Mouse (Mus musculus): ENCODE measurements around the gene Krt42. TPM values are rescaled to one million over a fixed set of nuclear protein-coding genes. Genes with fewer than 3 reads are reported as not detected.

Krt42 gene
- polyA plus RNA-seq, 1 experiment, result not detected

DNA sequence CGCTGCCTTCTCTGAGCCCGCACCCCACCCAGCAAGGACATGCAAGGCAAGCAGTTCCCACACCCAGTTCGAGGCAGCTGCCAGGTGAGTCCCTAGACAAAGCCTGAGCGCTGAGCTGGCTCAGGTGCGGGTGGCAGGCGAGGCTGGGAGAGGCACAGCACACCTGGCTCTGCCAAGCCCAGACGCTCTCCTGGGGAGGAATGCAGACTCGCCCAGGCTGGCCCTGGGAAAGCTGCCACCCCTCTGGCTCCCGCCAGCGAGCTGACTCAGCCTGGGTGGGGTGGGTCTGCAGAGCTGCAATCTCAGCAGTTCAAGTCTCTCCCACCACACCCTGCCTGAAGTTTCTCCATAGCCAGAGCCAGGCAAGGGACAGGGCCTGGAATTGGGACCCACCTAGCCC lies 17.4 kb upstream of the Krt42 start:
- no peak for TF ChIP-seq GATA1 (IDR thresholded peaks at IDR 0.05; ENCODE audit: low read length)

DNA sequence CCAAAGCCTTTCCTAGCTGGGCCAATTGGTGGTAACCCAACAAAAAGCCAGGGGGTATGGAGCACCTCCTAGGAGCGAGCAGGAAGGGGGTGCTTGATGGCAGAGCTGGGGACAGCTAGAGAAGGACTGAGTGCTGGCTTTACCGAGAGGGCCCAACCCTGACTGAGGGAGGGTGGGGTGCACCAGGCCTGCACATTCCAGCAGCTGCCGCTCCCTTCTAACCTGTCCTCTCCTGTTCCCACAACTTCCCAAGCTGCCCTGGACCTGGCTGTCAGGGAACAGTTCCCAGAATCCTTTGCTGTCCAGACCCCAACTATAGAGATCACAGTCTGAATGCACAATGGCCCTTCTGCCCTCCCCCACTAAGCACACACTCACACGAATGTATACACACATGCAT lies 15.3 kb upstream of the Krt42 start:
- no peak for TF ChIP-seq GATA1 (IDR thresholded peaks at IDR 0.05; ENCODE audit: low read length)

DNA sequence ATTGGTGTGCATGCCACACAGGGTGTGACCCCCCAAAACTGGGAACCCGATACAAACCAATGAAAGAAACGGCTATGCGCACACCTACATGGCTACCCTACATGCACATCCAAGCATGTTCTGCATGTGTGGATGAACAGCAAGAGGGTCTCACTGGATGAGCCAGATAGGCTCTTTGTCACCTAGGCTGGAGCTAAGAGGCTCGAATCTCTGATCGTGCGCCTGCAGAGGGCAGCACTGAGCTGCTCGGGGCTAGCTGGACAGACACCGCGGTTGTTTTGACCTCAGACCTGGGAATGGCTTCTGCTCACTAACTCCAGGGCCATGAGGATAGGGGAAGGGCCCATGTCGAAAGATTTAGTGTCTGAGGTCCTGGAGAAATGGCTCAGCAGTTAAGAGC lies 12.9 kb upstream of the Krt42 start:
- no peak for TF ChIP-seq GATA1 (IDR thresholded peaks at IDR 0.05; ENCODE audit: low read length)

DNA sequence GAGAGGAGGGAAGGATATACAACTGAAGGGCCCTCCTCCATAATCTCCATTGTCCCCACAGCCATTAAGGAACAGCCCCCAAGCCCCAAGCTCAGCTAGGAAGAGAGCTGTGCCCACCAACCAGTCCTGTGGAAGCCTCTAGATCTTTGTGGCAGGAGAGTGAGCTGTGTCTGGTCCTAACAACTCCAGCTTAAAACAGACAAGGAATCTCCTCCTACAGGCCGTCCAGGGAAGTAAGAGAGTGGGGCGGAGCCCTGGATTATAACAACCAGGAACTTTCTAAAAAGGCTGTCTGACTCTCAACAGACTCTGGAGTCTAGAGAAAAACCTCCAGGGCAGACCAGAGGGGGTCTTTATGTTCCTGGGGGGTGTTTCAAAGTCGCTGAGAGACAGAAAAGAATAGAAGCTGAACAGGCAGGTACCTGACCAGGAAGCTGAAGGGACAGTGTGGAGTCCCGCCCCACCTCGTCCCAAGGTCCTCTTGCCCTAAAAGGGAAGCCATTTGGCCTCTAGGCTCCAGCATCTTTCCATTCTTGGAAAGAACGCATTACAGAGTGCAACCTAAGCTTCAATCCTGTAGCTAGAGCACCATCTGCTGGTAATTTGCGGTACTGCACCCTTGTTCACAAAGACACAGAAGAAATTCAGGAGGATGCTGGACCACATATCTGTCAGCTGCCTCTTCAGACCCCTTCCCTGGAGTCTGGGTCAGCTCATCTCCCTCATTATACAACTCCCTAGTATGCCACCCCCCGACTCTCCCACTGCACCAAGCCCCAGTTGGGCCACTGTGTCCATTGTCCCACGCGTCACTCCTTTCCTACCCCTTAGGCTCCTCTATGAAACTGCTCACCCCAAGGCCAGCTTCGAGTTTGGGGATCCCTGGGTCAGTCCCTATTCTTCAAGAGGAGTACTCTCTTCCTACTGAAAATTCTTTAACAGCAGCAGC lies 12.2 kb upstream of the Krt42 start:
- no peak for TF ChIP-seq GATA1 (IDR thresholded peaks at IDR 0.05; ENCODE audit: low read length)

DNA sequence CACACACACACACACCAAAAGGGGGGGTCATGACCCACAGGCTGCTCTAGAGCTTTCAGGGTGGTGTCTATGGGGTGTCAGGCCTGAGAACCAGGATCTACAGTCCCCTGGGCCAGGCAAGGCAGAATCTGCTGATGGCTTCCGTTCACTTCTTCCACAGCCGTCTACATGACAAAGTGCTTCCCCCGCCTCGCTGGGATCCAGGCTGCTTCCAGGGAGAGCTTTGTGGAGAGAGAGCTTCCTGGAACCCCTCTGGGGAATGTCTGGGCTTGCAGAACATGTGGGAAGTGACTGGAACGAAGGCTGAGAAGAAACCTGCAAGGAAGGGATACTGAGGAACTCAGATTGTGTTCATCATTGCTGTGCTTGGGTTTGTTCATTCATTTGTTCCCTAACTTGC lies 9.1 kb upstream of the Krt42 start:
- no peak for TF ChIP-seq GATA1 (IDR thresholded peaks at IDR 0.05; ENCODE audit: low read length)

DNA sequence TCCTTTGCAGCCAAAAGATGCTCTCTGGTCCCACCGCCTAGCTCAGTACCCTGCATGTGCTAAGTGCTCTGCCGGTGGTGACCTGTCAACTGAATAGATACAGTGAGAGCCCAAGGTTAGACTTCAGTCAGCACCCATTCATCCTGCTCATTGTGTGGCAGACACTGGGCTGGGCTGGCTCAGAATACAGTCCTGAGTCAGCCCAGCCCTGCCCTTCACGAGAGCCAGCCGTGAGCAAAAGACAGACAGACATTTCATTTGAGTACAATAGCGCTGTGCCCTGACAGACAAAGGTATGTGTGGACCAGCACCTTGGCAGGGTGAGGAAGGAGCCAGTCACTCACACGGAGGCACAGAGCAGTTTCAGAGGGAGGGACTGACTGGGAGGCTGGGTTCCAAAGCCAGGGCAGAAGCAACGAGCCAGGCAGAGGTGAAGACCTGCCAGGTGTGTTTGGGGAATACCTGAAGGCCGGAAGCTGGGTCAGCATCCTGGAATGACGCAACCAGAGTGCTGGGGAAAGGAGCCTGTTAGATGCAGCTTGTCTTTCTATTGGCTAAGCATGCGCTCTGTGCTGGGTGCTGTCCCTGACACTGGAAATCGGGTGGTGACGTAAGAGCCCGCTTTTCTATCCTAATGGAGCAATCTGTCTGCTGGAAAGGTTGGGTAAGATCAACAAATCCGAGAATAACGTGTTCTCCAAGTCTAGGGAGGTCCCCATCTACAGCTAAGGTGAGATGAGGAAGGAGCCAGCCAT lies 8.2 kb upstream of the Krt42 start:
- TF ChIP-seq GATA1 (IDR thresholded peaks at IDR 0.05; ENCODE audit: low read length), result no peak

DNA sequence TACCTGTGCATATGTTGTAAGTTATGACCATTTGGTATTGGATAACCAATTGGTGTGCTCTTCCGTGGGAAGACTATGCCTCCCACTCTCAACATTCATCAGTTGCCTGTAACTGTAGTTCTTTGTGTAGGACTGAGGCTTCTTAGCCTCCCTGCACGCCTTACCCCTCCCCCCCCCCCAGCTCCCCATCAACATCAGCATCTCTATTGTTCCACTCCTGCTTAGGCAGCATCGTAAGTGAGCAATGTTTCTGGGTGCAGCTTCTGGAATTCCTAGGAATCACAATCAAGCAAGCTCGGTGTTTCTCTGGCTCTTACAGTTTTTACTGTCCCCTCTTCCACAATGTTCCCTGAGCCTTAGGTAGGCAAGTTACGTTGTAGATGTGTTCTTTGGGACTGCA lies 5.8 kb upstream of the Krt42 start:
- no peak for TF ChIP-seq GATA1 (IDR thresholded peaks at IDR 0.05; ENCODE audit: low read length)

DNA sequence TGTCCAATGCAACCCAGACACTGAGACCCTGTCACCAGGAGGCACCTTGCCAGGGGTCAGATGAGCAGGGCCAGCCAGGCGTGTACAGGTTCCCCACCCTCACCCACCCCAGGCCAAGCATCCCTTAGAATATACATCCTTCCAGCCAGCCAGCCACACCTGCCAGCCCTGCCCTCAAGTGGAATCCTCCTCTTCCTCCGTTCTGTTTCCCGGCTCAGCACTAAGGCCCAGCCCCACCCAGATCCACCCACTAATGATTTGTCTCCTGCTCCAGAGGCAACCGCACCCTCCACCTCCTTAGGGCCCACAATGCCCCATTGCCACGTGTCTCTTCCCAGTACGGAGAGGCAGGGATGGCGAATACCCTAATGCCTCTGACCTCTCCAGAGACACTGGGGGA lies 5.0 kb upstream of the Krt42 start:
- TF ChIP-seq GATA1 (IDR thresholded peaks at IDR 0.05; ENCODE audit: low read length), result no peak

DNA sequence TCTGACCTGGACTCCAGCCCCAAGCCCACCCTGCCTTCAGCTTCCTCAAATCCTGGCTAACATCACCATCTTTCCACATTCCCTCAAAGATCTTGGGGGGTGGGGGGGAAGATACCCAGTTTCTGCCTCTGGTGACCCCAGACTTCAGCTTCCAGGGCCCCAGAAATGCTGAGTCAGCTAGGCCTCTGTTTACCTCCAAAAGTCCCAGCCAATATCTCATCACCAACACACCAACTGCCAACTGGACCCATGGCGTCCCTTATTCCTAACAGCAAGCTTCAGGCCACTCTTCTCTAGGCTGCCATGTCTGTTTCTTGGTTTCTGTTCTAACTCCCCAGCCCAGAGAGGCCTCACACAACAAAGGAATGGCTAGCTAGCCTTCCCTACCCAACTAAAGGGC lies 2.2 kb upstream of the Krt42 start:
- TF ChIP-seq GATA1 (IDR thresholded peaks at IDR 0.05; ENCODE audit: low read length), result no peak

DNA sequence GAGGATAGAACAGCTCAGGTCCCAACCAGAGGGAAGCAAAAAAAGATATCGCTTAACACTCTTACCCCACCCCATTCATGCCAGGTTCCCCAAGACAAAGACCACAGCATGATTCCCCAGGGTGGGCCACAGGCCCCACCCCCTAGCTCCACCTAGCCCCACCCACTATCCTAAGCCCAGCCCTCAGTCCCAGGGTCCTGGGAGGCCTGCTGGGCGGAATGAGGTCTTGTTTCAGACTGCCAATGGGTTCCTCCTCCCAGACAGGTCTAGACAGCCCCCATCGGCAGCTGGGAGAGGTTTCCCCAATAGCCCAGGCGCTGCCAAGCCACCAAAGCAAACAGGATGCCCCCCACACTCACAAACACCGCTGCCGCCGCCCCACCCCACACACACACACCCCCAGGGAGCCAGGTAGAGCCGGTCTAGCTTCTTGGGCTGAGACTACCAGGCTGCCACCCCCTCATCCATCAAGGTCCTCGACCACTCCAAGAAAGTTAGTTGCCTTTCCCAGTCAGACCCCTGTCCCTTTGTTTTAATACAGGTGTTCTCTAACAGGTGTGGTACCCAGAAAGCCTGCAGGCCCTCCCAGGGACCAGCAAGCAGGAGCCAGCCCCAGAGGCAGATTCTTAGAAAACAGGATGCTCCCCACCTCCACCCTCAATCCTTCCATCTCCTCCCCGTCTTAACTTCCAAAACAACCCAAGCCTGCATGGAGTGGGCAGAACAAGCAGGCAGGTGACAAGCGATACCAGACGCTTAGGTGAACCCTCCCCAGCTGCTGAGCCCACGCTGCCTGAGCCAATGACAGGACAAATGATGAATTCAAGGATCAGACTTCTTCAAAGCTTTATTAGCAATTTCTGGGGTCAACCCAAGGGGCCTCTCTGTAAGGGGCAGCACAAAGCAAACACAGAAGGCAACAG lies 7.4 kb downstream of the Krt42 start:
- TF ChIP-seq GATA1 (IDR thresholded peaks at IDR 0.05; ENCODE audit: low read length), result no peak

DNA sequence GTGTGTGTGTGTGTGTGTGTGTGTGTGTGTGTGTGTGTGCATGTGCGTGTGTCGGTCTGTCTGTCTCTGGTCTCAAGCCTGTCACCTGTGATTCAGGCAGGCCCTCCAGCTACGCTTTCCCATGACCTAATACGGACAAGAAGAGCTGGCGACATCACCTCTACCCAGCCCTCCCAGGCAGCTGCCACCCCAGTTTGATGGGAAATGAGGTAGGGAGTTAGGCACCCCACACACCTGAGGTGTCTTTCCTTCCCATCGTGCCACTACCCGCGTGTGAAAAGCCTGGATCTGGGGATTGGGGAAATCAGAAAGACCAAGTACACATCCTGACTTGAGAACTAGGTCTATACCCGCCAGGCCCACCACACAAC lies 8.5 kb downstream of the Krt42 start:
- TF ChIP-seq GATA1 (IDR thresholded peaks at IDR 0.05; ENCODE audit: low read length), result no peak

DNA sequence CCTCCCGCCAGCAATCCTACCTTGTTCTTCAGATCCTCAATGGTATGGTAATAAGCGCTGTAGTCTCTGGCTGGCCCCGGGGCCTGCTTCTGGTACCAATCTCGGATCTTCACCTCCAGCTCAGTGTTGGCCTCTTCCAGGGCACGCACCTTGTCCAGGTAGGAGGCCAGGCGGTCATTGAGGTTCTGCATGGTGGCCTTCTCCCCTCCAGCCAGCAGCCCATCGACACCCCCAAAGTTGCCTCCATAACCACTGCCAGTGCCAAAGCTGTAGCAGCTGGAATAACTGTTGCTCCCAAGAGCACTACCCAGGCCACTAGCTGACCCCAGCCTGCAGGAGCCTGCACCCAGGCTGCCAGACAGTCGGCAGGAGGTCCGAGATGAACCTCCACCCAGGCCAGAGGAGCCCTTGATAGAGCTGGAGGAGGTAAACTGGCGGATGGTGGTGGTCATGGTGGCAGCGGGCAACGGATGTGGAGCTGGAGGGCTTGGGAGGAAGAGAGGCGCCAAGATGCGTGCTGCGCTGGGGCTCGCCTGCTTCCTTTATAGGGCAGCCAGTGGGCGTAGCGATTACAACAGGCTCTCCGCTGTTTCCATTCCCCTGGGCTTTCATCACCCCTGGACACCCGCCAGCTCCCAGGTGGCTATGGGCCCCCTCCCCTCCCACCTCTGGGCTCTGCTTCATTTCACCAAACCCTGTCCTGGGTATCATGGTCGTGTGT lies 9.0 kb downstream of the Krt42 start, which contains the start of gene Krt17:
Krt17 (minus strand) TSS at position 516 of the 721 bp plus-strand sequence.
- TF ChIP-seq GATA1 (IDR thresholded peaks at IDR 0.05; ENCODE audit: low read length), result no peak

DNA sequence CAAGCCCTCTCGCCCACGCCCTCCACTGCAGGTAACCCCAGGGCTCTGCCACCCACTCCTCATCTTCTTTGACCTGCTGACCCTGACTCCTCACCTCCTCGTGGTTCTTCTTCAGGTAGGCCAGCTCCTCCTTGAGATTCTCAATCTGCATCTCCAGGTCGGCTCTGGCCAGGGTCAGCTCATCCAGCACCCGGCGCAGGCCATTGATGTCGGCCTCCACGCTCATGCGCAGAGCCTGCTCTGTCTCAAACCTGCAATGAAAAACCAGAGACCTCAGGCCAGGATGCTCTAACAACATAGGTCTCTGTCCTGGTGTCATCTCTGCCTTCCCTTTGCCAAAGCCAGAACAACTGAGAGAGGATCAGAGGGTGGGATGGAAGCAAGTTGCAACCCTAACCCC lies 10.6 kb downstream of the Krt42 start:
- no peak for TF ChIP-seq GATA1 (IDR thresholded peaks at IDR 0.05; ENCODE audit: low read length)

DNA sequence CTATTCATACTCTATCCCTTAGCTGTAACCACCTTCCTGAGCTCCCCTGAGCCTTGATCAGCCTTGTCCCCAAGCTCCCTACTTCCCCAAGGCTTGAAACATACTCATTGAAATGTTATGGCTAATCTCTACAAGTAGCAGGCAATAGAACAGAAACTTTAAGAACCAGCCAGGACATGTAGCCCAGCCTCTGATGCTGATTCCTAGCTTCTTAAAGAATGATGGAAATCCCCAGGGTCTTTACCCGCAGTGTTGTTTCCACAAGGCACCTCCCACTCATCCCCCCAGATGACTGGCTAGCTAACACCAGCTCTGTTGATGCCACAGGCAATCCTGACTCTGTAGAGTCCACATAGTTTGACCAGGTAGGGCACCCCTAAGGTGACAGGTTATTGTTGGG lies 11.7 kb downstream of the Krt42 start:
- TF ChIP-seq GATA1 (IDR thresholded peaks at IDR 0.05; ENCODE audit: low read length), result no peak

DNA sequence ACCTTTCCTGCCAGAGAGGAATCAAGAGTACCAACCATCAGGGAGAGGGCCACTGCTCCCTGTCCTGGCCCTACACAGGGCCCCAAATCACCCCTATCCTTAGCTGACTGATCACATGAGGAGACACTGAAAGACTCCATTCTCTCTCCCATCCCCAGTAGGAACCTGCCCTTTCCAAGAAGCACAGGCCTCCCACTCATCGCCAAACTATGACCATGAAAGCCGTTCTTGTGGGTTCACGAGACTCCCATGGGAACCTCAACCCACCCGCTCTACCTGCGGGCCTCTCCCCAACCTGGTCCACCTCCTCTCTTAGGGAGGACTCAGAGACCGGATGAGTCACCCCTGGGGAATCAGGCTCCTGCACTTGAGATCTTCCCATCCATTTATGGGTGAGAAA lies 14.2 kb downstream of the Krt42 start:
- no peak for TF ChIP-seq GATA1 (IDR thresholded peaks at IDR 0.05; ENCODE audit: low read length)

Data from G1E-ER4 (cell line).